Mouse (Mus musculus) intestine, embryonic 15.5 days (tissue): Measurements from ENCODE around the gene Jmy. TPM values are rescaled to one million over a fixed set of nuclear protein-coding genes. Genes with fewer than 3 reads are reported as not detected.
A peak's percentile ranks its signal among the peaks of the same experiment; 100 is the strongest.

ENCODE experiments used
- ATAC-seq: fragments of 200-750 bp; cut with Nextera tagmentation; 2 replicates; pipeline ENCODE4 v1.8.0; 2017; ENCODE audit warnings: moderate TSS enrichment, moderate library complexity
- H3K27ac ChIP-seq: fragments of 300-500 bp; sonication (generic); 2 replicates; pipeline ENCODE4 v1.5.1; 2015; ENCODE audit warnings: mild to moderate bottlenecking, inconsistent platforms
- H3K27me3 ChIP-seq: fragments of 300-500 bp; sonication (generic); replicated peaks from 2 replicates; pipeline ENCODE4 v1.6.1; 2015; ENCODE audit warnings: inconsistent platforms
- H3K36me3 ChIP-seq: fragments of 300-500 bp; sonication (generic); 2 replicates; pipeline ENCODE4 v1.6.1; 2015; ENCODE audit warnings: inconsistent platforms
- H3K4me1 ChIP-seq: fragments of 300-500 bp; sonication (generic); replicated peaks from 2 replicates; pipeline ENCODE4 v1.6.1; 2015; ENCODE audit warnings: inconsistent platforms
- H3K4me2 ChIP-seq: fragments of 300-500 bp; sonication (generic); replicated peaks from 2 replicates; pipeline ENCODE4 v1.6.1; 2015; ENCODE audit warnings: mild to moderate bottlenecking, inconsistent platforms
- H3K4me3 ChIP-seq: fragments of 300-500 bp; sonication (generic); replicated peaks from 2 replicates; pipeline ENCODE4 v1.5.1; 2015; ENCODE audit warnings: inconsistent platforms
- H3K9ac ChIP-seq: fragments of 300-500 bp; sonication (generic); 2 replicates; pipeline ENCODE4 v1.6.1; 2015; ENCODE audit warnings: inconsistent platforms
- H3K9me3 ChIP-seq: fragments of 300-500 bp; sonication (generic); 2 replicates; pipeline ENCODE4 v1.6.1; 2016; ENCODE audit warnings: inconsistent platforms
- WGBS: fragments of 180-500 bp; shearing (Covaris S2); methylation state at CpG from one replicate; pipeline ENCODE4 v1.1.7; 2015; 5-methylcytosine and 5-hydroxymethylcytosine counted together
- polyA plus RNA-seq: library from polyadenylated mRNA; unstranded; fragments of >200 nt; fragmentation: Nextera tagmentation; extraction: Ambion mirVana; gene quantifications from 2 replicates; pipeline ENCODE4 v1.2.1, GENCODE M21; 2015

The Jmy gene
- polyA plus RNA-seq, 1 experiment from 2014 or later: 5.8 TPM

DNA sequence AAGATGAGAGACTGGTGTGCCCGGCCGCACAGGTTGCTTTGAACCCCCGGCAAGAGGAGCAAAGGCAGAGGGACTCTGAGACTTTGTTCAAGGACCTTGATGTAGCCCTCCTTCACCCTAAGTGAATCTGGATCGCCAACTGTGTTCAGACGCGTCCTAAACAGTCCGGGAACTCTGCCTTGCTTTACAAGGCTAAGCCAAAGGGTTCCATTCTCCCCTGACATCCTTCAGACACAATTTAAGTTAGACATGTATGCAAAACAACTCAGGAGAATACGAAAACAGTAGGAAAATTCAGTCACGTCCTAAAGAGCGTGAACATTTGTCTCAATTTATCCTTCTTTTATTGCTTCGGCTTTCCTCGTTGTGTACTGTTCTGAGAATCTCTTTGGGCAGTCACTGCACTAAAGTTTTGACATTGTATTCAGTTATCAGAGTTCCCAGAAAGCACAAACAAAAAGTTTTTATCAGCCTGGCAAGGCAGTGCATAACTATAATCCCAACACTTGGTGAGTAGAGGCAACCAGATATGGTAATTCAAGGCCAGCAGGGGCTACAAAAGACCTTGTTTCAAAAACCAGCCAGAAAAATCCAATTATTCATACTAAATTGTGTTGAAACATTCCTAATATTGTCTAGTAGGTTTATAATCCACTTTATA, 495 bp upstream of the Jmy start:
- Histone ChIP-seq H3K4me1 (peaks cover 7% of the 10 kb centered on the region; the same call in 1 of the 2 replicates), H3K9ac (peak overlapping the region; percentile 76), H3K9me3 (no peaks in the 10 kb centered on the region), H3K4me3 (peak overlapping the region; percentile 63), H3K27me3 (no peaks in the 10 kb centered on the region), H3K27ac (peak overlapping the region; percentile 54), H3K36me3 (no peaks in the 10 kb centered on the region), H3K4me2 (peak overlapping the region; percentile 78)
- WGBS: 6% methylated on average over 12 of the region's 12 CpGs
- peak; percentile 54; the same call in 1 of the 2 replicates for ATAC-seq

GRCm38 (mm10) chr13:93498211-93499166, 1.1 kb downstream of the Jmy start:
- H3K27me3 ChIP-seq: no peaks in the 10 kb centered on the region
- under 1% methylated on average over 94 of the region's 94 CpGs for WGBS
- no peaks in the 10 kb centered on the region for H3K36me3 ChIP-seq
- peak overlapping the region; percentile 78 for H3K4me2 ChIP-seq
- H3K27ac ChIP-seq: peak overlapping the region; percentile 96
- H3K4me3 ChIP-seq: peak overlapping the region; percentile 63
- no peaks in the 10 kb centered on the region for H3K9me3 ChIP-seq
- peaks cover 9% of the 10 kb centered on the region; the same call in 1 of the 2 replicates for H3K4me1 ChIP-seq
- peak overlapping the region; percentile 76 for H3K9ac ChIP-seq
- peak; percentile 48 for ATAC-seq

DNA sequence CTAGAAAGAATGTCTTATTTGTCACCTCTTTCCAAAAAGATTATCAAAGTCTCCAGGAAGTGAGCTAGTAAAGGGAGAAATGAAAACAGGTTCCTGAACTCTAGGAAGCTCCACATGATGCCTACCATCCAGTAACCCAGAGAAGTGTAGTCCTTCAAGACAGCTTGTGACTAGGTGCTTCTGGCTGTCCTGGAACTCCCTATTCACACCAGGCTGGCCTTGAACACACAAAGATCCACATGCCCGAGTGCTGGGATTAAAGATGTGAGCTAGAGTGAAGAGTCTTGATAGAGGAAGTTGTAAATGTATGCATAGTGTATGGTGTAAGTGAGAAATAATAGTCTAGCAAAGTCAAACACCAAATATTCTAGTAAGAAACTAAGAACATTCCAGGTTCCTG, 2.6 kb downstream of the Jmy start:
- H3K4me2 ChIP-seq: peak overlapping the region; percentile 78
- peak overlapping the region; percentile 63; the same call in 1 of the 2 replicates for H3K4me3 ChIP-seq
- ATAC-seq: no peak
- H3K9ac ChIP-seq: no peak overlapping the region
- no peak overlapping the region for H3K27ac ChIP-seq
- no peaks in the 10 kb centered on the region for H3K9me3 ChIP-seq
- H3K4me1 ChIP-seq: peaks cover 9% of the 10 kb centered on the region; the same call in 1 of the 2 replicates
- no peaks in the 10 kb centered on the region for H3K36me3 ChIP-seq
- WGBS: 24% methylated on average over 1 of the region's 1 CpGs
- H3K27me3 ChIP-seq: no peaks in the 10 kb centered on the region

DNA sequence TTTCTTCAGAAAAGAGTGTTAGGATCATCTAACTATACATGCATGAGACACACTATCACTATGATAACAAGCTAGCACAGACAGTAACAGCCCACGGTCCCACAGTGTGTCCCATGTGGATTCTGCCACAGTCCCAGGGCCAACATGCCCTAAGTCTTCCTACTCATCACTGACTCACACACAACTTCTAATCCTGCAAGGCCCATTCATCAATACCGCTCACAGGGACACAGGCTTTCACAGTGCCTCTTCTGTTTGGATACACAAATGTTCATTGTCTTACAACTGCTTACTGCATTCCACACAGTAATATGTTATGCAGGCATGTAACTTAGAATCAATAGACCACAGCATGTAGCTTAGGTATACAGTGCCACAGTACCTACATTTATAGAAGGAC, 11.1 kb downstream of the Jmy start:
- no peak overlapping the region for H3K4me2 ChIP-seq
- 85% methylated on average over 2 of the region's 2 CpGs for WGBS
- no peaks in the 10 kb centered on the region for H3K4me1 ChIP-seq
- no peaks in the 10 kb centered on the region for H3K27me3 ChIP-seq
- no peak for ATAC-seq
- H3K4me3 ChIP-seq: no peak overlapping the region
- no peaks in the 10 kb centered on the region for H3K9me3 ChIP-seq
- H3K27ac ChIP-seq: no peak overlapping the region
- H3K36me3 ChIP-seq: no peaks in the 10 kb centered on the region
- H3K9ac ChIP-seq: no peak overlapping the region

GRCm38 (mm10) chr13:93487734-93488133, 11.9 kb downstream of the Jmy start:
- no peak for ATAC-seq
- WGBS: 85% methylated on average over 8 of the region's 8 CpGs

GRCm38 (mm10) chr13:93484276-93484675, 15.3 kb downstream of the Jmy start:
- ATAC-seq: no peak
- no peak overlapping the region for H3K4me2 ChIP-seq
- H3K9ac ChIP-seq: no peak overlapping the region
- no peaks in the 10 kb centered on the region for H3K27me3 ChIP-seq
- no peak overlapping the region for H3K27ac ChIP-seq
- H3K9me3 ChIP-seq: no peaks in the 10 kb centered on the region
- no peaks in the 10 kb centered on the region for H3K4me1 ChIP-seq
- H3K4me3 ChIP-seq: no peak overlapping the region
- H3K36me3 ChIP-seq: no peaks in the 10 kb centered on the region
- WGBS: 96% methylated on average over 3 of the region's 3 CpGs

More at GRCm38 (mm10) chr13:93487734-93488133, 11.9 kb downstream of the Jmy start:
- H3K27ac ChIP-seq: no peak overlapping the region
- no peak overlapping the region for H3K4me2 ChIP-seq
- H3K9ac ChIP-seq: no peak overlapping the region
- H3K36me3 ChIP-seq: no peaks in the 10 kb centered on the region
- H3K4me3 ChIP-seq: no peak overlapping the region
- no peaks in the 10 kb centered on the region for H3K4me1 ChIP-seq
- H3K27me3 ChIP-seq: no peaks in the 10 kb centered on the region
- H3K9me3 ChIP-seq: no peaks in the 10 kb centered on the region

- Histone ChIP-seq H3K36me3 (no peaks in the 10 kb centered on the region), H3K9ac (no peak overlapping the region), H3K4me2 (no peak overlapping the region), H3K27ac (no peak overlapping the region), H3K27me3 (no peaks in the 10 kb centered on the region), H3K9me3 (no peaks in the 10 kb centered on the region), H3K4me1 (no peaks in the 10 kb centered on the region), H3K4me3 (no peak overlapping the region)
- ATAC-seq: no peak
- WGBS: 86% methylated on average over 3 of the region's 3 CpGs
Measured at GRCm38 (mm10) chr13:93481110-93481509, 18.5 kb downstream of the Jmy start.

DNA sequence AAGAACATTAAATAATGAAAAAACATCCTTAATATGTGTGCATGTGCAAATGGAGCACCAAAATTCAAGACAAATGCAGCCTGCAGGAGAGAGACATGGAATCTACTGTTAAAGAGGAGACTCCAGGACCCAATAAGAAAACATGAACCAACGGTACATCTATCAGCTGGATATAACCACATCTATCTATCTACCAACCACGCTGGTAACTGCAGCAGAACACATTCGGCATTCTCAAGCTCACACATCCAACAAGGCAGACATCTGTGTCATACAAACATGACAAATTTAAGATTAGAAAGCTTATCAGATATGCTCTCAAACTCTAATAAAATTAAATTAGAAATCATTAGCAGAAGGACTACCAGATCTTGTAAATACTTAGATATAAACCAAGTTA, 21.3 kb downstream of the Jmy start:
- Histone ChIP-seq H3K9me3 (no peaks in the 10 kb centered on the region), H3K4me3 (no peak overlapping the region), H3K4me1 (no peaks in the 10 kb centered on the region), H3K27me3 (no peaks in the 10 kb centered on the region), H3K36me3 (0 out of 2 replicates have a peak, but pooled peaks cover 3% of the 10 kb centered on the region), H3K27ac (no peak overlapping the region), H3K9ac (no peak overlapping the region), H3K4me2 (no peak overlapping the region)
- no peak for ATAC-seq
- WGBS: 88% methylated on average over 3 of the region's 3 CpGs

DNA sequence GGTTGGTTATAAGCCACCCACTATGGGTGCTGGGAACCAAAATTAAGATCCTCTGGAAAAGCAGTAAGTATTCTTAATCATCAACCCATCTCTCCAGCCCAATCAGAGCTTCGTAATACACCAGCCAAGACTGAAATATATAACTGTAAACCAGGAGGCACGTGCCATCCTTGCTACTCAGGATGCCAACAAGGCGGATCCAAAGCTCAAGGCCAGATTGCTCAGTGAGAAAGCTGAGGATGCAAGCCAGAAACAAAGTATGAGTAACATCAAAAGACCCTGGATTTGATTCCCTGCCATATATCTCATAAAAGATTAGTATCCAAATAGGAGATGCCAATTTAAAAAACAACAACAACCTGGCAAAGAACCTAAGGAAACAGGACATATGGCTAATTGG, 31.3 kb downstream of the Jmy start:
- no peaks in the 10 kb centered on the region for H3K9me3 ChIP-seq
- H3K4me3 ChIP-seq: no peak overlapping the region
- ATAC-seq: no peak
- 94% methylated on average over 3 of the region's 3 CpGs for WGBS
- no peaks in the 10 kb centered on the region for H3K4me1 ChIP-seq
- no peaks in the 10 kb centered on the region for H3K27me3 ChIP-seq
- no peak overlapping the region for H3K4me2 ChIP-seq
- H3K27ac ChIP-seq: no peak overlapping the region
- H3K9ac ChIP-seq: no peak overlapping the region
- no peaks in the 10 kb centered on the region for H3K36me3 ChIP-seq

- no peak overlapping the region for H3K4me2 ChIP-seq
- no peak for ATAC-seq
- no peaks in the 10 kb centered on the region for H3K9me3 ChIP-seq
- 75% methylated on average over 7 of the region's 7 CpGs for WGBS
- H3K9ac ChIP-seq: no peak overlapping the region
- no peak overlapping the region for H3K4me3 ChIP-seq
- no peak overlapping the region for H3K27ac ChIP-seq
- no peaks in the 10 kb centered on the region for H3K36me3 ChIP-seq
- no peaks in the 10 kb centered on the region for H3K4me1 ChIP-seq
- H3K27me3 ChIP-seq: no peaks in the 10 kb centered on the region
Measured at GRCm38 (mm10) chr13:93459566-93459965, 40.0 kb downstream of the Jmy start.

DNA sequence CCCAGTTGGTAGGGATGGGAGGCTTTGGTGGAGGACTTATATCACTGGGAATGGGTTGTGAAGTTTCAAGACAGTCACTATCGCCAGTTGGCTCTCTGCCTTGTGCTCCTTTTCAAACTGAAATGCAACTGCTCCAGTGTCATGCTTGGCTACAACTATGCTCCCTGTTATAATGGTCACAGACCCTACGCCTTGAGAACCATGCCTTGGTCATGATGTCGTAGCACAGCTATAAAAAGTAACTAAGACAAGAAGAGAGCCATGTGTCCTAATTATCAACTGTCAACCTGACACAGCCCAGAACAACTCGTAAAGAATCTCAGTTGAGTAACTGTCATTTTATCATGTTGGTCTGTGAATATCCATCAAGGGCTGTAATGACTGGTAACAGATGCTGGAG, 41.0 kb downstream of the Jmy start:
- Histone ChIP-seq H3K9me3 (no peaks in the 10 kb centered on the region), H3K27me3 (no peaks in the 10 kb centered on the region), H3K4me3 (no peak overlapping the region), H3K27ac (no peak overlapping the region), H3K4me1 (no peaks in the 10 kb centered on the region), H3K36me3 (no peaks in the 10 kb centered on the region), H3K9ac (no peak overlapping the region), H3K4me2 (no peak overlapping the region)
- 80% methylated on average over 4 of the region's 4 CpGs for WGBS
- ATAC-seq: no peak

GRCm38 (mm10) chr13:93453275-93453674, 46.3 kb downstream of the Jmy start:
- WGBS: 94% methylated on average over 6 of the region's 6 CpGs
- Histone ChIP-seq H3K4me2 (no peak overlapping the region), H3K36me3 (no peaks in the 10 kb centered on the region), H3K4me3 (no peak overlapping the region), H3K27ac (no peak overlapping the region), H3K9me3 (no peaks in the 10 kb centered on the region), H3K27me3 (no peaks in the 10 kb centered on the region), H3K4me1 (no peaks in the 10 kb centered on the region), H3K9ac (no peak overlapping the region)
- no peak for ATAC-seq
